ENCODE assay signal across 19 mouse cellular contexts in genomic region chr3:115823741-115824140, GRCm38 (mm10).
DNase-seq lines count a peak whose midpoint lies in the region.
"Had no signal": no experiment of that assay in that cellular context is flagged by ENCODE, and none has a peak within 500 bp of the region (broad histone marks: within the 10 kb centered on the region; RNA-seq: fewer than 3 reads in every experiment).

No protein-coding gene starts in this region.

- DNase-seq in spleen, postnatal 36 days (ENCODE audit: low spot score in 2 of 2): peak; percentile 63
- DNase-seq in spleen, adult 18-20 months: no peak
- peak; percentile 84 for DNase-seq in A20 (ENCODE audit: low read depth, low spot score)
- DNase-seq in splenic B cell, adult 2 months (ENCODE audit: low read depth, low spot score): peak; percentile 31
- DNase-seq in ovary, postnatal 10 days (ENCODE audit: low spot score): no peak
- no peak for DNase-seq in urinary bladder, postnatal 4 days (ENCODE audit: low spot score in 2 of 2)
- DNase-seq: adrenal gland, adult 2 months; adrenal gland, adult 8-10 months; adrenal gland, postnatal 10 days; adrenal gland, postnatal 14 days; adrenal gland, postnatal 25 days; adrenal gland, postnatal 36 days; B cell, adult 2 months; cerebellum, adult 11 months; cerebellum, adult 11-12 months; cerebellum, adult 18-20 months; cerebellum, adult 2 months had no signal

- H3K27me3 ChIP-seq in splenic B cell, adult 2 months (ENCODE audit: control insufficient read depth, insufficient read depth, low read length, poor library complexity, severe bottlenecking): no peaks in the 10 kb centered on the region
- H3K27me3 ChIP-seq: Patski had no signal

- H3K36me3 ChIP-seq in splenic B cell, adult 2 months (ENCODE audit: control insufficient read depth, insufficient read depth, low read length, poor library complexity, severe bottlenecking): no peaks in the 10 kb centered on the region
- H3K36me3 ChIP-seq: G1E had no signal

Comparison
In these comparisons a context has a peak if more than half of its experiments do, and no peak if none do; other contexts are left out.
1. DNase-seq: peak in spleen, postnatal 36 days (2 of 2), A20 (single experiment) and splenic B cell, adult 2 months (single experiment); none in spleen, adult 18-20 months (0 of 2), ovary, postnatal 10 days (single experiment) and urinary bladder, postnatal 4 days (0 of 2).